Comparison of ENCODE assay signal across 8 mouse cellular contexts in the genomic region with DNA sequence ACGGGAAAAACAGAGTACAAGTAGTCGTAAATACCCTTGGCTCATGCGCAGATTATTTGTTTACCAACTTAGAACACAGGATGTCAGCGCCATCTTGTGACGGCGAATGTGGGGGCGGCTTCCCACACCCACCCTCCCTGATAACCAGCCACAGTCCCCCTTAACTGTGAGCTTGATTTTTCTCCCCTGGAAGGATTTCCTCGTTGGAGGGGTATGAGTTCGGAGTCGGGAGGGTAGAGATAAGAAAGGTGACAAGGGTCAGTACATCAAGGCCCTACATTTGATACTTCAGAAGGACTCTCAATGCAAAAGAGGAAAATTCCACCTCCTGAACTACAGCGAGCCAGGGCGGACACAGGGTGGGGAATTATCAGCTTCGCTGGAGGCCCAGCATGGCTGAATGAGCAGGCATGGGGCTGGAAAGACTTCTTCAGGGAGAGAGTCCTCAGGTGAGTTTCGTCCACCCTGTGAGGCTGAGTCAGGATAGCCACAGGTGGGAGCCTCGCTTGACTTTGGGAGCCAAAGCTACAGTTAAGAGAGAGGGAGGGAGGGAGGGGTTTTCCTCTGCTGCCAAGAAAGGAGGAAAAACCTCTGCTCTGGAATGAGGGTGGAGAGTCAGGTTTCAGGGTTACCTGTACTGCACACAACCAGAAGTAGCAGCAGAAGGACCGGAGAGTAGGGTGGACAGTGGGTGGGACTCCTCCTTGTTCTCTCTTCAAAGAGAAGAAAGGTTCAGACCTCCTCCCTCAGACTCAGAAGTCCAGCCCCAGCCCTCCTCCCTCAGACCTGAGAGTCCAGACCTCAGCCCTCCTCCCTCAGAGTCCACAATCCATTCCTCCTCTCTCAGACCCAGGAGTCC. TPM values are rescaled to one million over a fixed set of nuclear protein-coding genes. Genes with fewer than 3 reads are reported as not detected.
DNase-seq lines count a peak whose midpoint lies in the region; ATAC-seq and TF ChIP-seq lines count a peak whose summit lies in the region.

Gene Eps8l1 (plus strand): TSS at position 99 of the 859 bp plus-strand sequence.

- 51% methylated on average over 12 of the region's 16 CpGs for WGBS in forebrain, postnatal 0 days
- 51% methylated on average over 13 of the region's 16 CpGs for WGBS in liver, postnatal 0 days (ENCODE audit: insufficient replicate concordance)
- WGBS in olfactory bulb, adult 2 months = 65% methylated on average over 14 of the region's 16 CpGs

- TF ChIP-seq EP300 in liver, postnatal 0 days (IDR thresholded peaks at IDR 0.05; ENCODE audit: low read depth) = no peak

- no peak for DNase-seq in testis, postnatal 14 days (ENCODE audit: low spot score)
- no peak for DNase-seq in forebrain, postnatal 0 days
- DNase-seq in liver, postnatal 0 days = peak; percentile 29
- DNase-seq in layer of hippocampus, adult 9-11 months = no peak
- no peak for DNase-seq in urinary bladder, adult 18-20 months (ENCODE audit: low spot score in 2 of 2)
- no peak for DNase-seq in left cerebral cortex, adult 8-10 months (ENCODE audit: low spot score in 2 of 2)

- ATAC-seq in forebrain, postnatal 0 days = peak; percentile 59
- peak; percentile 75 for ATAC-seq in liver, postnatal 0 days

- TF ChIP-seq POLR2A in testis, adult 2 months (IDR thresholded peaks at IDR 0.05; ENCODE audit: control insufficient read depth, low read depth, low read length) = no peak
- no peak for TF ChIP-seq POLR2A in olfactory bulb, adult 2 months (IDR thresholded peaks at IDR 0.05; ENCODE audit: insufficient read depth, low read depth, low read length)

- 0 out of 2 replicates have a peak within 1 kb of the TSS, but pooled peaks have one; percentile 28 for H3K9ac ChIP-seq in forebrain, postnatal 0 days
- H3K9ac ChIP-seq in liver, postnatal 0 days (replicated peaks) = peak within 1 kb of the TSS; percentile 67

- H3K4me1 ChIP-seq in testis, adult 2 months (ENCODE audit: control insufficient read depth, insufficient read depth, low read length) = peaks cover 2% of the 10 kb centered on the region; the same call in 1 of the 2 replicates
- no peaks in the 10 kb centered on the region for H3K4me1 ChIP-seq in forebrain, postnatal 0 days (ENCODE audit: insufficient read depth)
- no peaks in the 10 kb centered on the region for H3K4me1 ChIP-seq in liver, postnatal 0 days (ENCODE audit: insufficient read depth)
- peaks cover 3% of the 10 kb centered on the region for H3K4me1 ChIP-seq in olfactory bulb, adult 2 months (ENCODE audit: control insufficient read depth, insufficient read depth, low read length)

- no peak for TF ChIP-seq CTCF in testis, adult 2 months (IDR thresholded peaks at IDR 0.05; ENCODE audit: control insufficient read depth, insufficient read depth, insufficient replicate concordance, low read depth, low read length)
- TF ChIP-seq CTCF in forebrain, postnatal 0 days (IDR thresholded peaks at IDR 0.05; ENCODE audit: low read depth) = no peak
- 0 out of 2 replicates have a peak, but pooled peaks have one; percentile 4 for TF ChIP-seq CTCF in liver, postnatal 0 days (IDR thresholded peaks at IDR 0.05; ENCODE audit: low read depth)
- TF ChIP-seq CTCF in olfactory bulb, adult 2 months (IDR thresholded peaks at IDR 0.05; ENCODE audit: insufficient read depth, low read depth, low read length) = no peak

- no peaks in the 10 kb centered on the region for H3K9me3 ChIP-seq in forebrain, postnatal 0 days (ENCODE audit: low read length)
- H3K9me3 ChIP-seq in liver, postnatal 0 days (ENCODE audit: low read length) = no peaks in the 10 kb centered on the region

- H3K36me3 ChIP-seq in testis, adult 2 months (ENCODE audit: control insufficient read depth, insufficient read depth, low read length) = no peaks in the 10 kb centered on the region
- H3K36me3 ChIP-seq in forebrain, postnatal 0 days (ENCODE audit: insufficient read depth) = no peaks in the 10 kb centered on the region
- H3K36me3 ChIP-seq in liver, postnatal 0 days (replicated peaks; ENCODE audit: insufficient read depth, low read length) = no peaks in the 10 kb centered on the region

- H3K4me3 ChIP-seq in testis, adult 2 months (ENCODE audit: control insufficient read depth, low read depth, low read length) = no peak within 1 kb of the TSS; the same call in 1 of the 2 replicates
- peak within 1 kb of the TSS; percentile 21; the same call in 1 of the 2 replicates for H3K4me3 ChIP-seq in forebrain, postnatal 0 days (ENCODE audit: low read depth, low read length)
- H3K4me3 ChIP-seq in liver, postnatal 0 days (ENCODE audit: low read depth, low read length) = peak within 1 kb of the TSS; percentile 45
- peak within 1 kb of the TSS; percentile 41 for H3K4me3 ChIP-seq in olfactory bulb, adult 2 months (ENCODE audit: insufficient read depth, low read depth, low read length)

- peak within 1 kb of the TSS; percentile 43 for H3K4me2 ChIP-seq in forebrain, postnatal 0 days (ENCODE audit: low read depth)
- H3K4me2 ChIP-seq in liver, postnatal 0 days (ENCODE audit: low read depth, low read length) = peak within 1 kb of the TSS; percentile 62

- peak within 1 kb of the TSS; percentile 53; the same call in 1 of the 2 replicates for H3K27ac ChIP-seq in testis, adult 2 months (ENCODE audit: control insufficient read depth, insufficient read depth, low read depth, low read length)
- H3K27ac ChIP-seq in forebrain, postnatal 0 days (ENCODE audit: low read depth, low read length) = no peak within 1 kb of the TSS; the same call in 1 of the 2 replicates
- H3K27ac ChIP-seq in liver, postnatal 0 days (ENCODE audit: low read depth) = peak within 1 kb of the TSS; percentile 85
- H3K27ac ChIP-seq in olfactory bulb, adult 2 months (ENCODE audit: insufficient read depth, low read depth, low read length) = peak within 1 kb of the TSS; percentile 45; the same call in 1 of the 2 replicates

- no peaks in the 10 kb centered on the region for H3K27me3 ChIP-seq in testis, adult 2 months (ENCODE audit: control insufficient read depth, insufficient read depth, low read length)
- no peaks in the 10 kb centered on the region for H3K27me3 ChIP-seq in forebrain, postnatal 0 days (ENCODE audit: insufficient read depth, low read length)
- H3K27me3 ChIP-seq in liver, postnatal 0 days (ENCODE audit: insufficient read depth, low read length) = peaks cover 5% of the 10 kb centered on the region; the same call in 1 of the 2 replicates

RNA-seq across cellular contexts. Expression of gene Eps8l1, which starts in this region (rescaled TPM):
- 0.10 and 1.3 TPM in 2 replicates for polyA plus RNA-seq in testis, adult 2 months (2012; rRNA removed)
- 3.2 and 8.6 TPM in 2 replicates for total RNA-seq in forebrain, postnatal 0 days (2014; rRNA removed)
- polyA plus RNA-seq in forebrain, postnatal 0 days (2015; fragmentation: Nextera tagmentation; extraction: Ambion mirVana) = 4.6 and 7.4 TPM in 2 replicates
- 0.37 and 0.97 TPM in 2 replicates for polyA plus RNA-seq in liver, postnatal 0 days (2015; fragmentation: Nextera tagmentation; extraction: Ambion mirVana)
- polyA plus RNA-seq in olfactory bulb, adult 2 months (2012; ENCODE audit: insufficient read depth, insufficient read length, low replicate concordance, missing spikeins) = not detected in 2 replicates
- total RNA-seq in left cerebral cortex, adult 8-10 months (2022) = 1 to 10 TPM; 1.5 to 3.6 (median 2.9) TPM

Comparison
In these comparisons a context has a peak if more than half of its experiments do, and no peak if none do; other contexts are left out.
1. Peak in DNase-seq, ATAC-seq, H3K4me3 ChIP-seq, H3K27ac ChIP-seq, H3K9ac ChIP-seq and H3K4me2 ChIP-seq in liver, postnatal 0 days; RNA of the gene not detected or under 1 TPM.